Mouse (Mus musculus): ENCODE data around the gene Amdhd1.

Amdhd1 gene

DNA sequence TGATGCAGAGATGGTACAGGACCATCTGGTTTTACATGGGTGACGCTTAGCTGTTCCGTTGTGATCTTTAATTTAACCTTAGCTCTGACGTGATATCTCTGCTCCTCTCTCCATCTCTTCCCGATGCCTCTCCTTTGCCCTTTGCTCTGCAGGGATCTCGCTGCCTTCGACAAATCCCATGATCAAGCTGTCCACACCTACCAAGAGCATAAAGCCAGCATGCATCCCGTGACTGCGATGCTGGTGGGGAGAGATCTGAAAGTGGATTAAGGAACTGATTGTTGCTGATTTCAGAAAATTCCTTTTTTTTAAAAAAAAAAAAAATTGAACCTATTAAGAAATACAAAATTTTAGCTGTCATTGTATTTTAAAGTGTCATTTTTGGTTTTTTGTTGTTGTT lies 55.3 kb downstream of the Amdhd1 start:
- DNase-seq (ENCODE audit: low read depth in 2 of 2, low spot score in 2 of 2), result no peak

Measured in CD8-positive naive resting alpha-beta T cell, adult 2 months (primary cell).